Mouse (Mus musculus): ENCODE measurements around the gene Timmdc1.

Timmdc1 gene

DNA sequence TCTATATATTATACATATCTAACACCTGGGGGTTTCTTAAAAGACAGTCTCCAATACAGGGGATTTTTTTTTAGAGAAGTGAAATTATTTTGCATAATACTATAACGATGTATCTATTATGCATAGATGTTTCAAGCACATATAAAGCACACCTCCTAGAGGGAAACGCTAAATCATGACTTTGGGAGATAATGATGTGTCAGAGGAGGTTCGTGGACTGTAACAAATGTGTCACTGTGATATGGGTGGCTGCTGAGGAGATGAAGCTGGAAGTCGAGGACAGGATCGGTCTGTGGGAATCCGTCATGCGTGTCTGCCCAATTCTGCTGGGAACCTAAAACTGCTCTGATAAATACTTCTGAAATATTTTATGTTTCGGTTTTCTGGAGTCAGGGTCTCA is 60.7 kb downstream of the Timmdc1 start:
- no peak for DNase-seq

- DNase-seq = no peak
Observed at GRCm38 (mm10) chr16:38459990-38460389, 62.5 kb downstream of the Timmdc1 start.

- DNase-seq = no peak
Observed at GRCm38 (mm10) chr16:38458600-38459280, 63.7 kb downstream of the Timmdc1 start.

DNA sequence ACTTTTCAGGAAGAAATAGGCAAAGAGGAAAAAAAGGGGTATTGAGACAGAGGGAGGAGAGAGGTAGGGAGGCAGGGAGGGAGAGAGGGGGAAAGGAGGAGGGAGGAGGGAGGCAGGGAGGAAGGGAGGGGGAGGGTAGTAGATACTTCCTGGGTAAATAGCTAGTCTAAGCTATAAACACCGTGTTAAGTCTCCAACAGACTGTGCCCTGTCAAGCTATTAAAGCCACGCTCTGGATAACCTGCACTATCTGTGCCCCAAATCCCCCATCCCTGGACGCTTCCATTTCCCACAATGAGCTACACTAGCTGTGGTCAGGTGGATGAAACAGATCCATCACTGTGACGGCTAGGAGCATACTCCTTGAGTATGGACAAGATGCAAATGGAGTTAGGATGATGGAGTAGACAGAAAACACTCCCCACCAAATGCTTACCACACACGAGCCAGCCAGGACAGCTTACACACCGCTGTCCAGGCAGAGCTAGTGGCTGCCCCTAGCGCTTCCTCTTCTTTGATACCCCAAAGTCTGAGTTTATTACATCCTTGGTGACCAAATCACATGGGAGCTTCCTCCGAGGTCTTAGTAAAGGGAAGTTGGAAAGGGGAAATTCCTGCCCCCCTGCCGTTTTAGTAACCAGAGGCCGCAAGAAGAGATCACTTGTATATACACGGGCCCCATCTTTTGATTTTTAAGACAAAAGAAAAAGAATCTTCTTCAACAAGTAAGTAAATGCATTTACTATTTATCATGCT is 65.5 kb downstream of the Timmdc1 start:
- DNase-seq = no peak

GRCm38 (mm10) chr16:38455511-38456418 is 66.7 kb downstream of the Timmdc1 start, which contains the start of gene Cd80:
TSS of gene Cd80 (plus strand) at chr16:38455561.
- no peak for DNase-seq

GRCm38 (mm10) chr16:38454533-38455254 is 67.8 kb downstream of the Timmdc1 start:
- no peak for DNase-seq

- no peak for DNase-seq
Observed at GRCm38 (mm10) chr16:38453952-38454351, 68.5 kb downstream of the Timmdc1 start.

DNA sequence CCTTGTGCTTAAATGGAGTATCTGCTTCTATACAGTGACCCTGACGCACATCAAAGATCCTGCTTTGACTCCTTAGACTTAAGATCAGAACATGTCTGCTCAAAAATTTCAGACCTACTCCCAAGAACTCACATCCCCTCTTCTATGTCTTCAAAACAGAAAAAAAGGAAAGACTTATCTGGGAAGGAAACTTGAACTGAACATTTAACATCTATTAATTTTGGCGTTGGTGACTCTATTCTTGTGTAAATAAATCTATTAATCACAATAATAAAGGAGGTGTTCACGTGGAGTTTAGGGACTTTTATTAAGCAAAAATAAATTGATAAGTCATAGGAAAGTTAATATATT is 69.3 kb downstream of the Timmdc1 start:
- no peak for DNase-seq

- peak; percentile 97 for DNase-seq
Observed at GRCm38 (mm10) chr16:38452442-38453202, 69.8 kb downstream of the Timmdc1 start, which contains the start of gene Adprh. TSS of gene Adprh (minus strand) at chr16:38452703.

DNA sequence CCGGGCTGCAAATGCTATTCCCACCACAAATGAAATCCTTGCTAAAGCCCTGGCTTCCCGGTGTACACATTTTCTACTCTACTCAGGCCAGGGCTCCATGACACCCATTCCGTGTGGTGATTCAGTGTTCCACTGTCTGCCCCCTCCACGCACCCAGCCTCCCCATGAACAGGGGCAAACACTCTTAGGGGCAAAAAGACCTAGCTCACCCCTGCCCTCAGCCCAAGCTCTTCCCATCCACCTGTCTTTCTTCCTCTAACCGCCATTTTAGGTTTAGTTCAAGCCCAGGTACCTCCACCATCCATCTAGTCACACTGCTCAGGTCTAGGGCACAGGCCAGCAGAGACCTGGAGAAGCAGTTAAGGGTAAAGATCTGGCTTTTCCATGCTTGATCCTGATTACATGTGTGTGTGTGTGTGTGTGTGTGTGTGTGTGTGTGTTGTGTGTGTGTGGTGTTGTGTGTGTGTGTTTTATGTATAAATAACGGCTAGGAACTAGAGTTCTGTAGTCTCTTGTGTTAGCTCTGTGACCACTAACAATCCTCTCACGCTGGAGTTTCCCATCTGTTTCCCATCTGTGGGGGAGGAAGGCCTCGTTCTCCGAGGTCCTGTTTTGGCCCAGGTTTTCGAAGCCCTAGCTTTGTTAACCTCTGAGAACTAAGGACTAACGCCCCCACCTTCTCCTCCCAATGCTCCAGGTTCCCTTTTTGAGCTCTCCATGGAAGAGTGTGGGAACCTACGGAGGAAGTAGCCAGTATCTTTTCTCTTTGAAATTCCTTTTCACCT is 70.8 kb downstream of the Timmdc1 start:
- peak; percentile 15 for DNase-seq

- no peak for DNase-seq
Observed at GRCm38 (mm10) chr16:38450707-38451106, 71.8 kb downstream of the Timmdc1 start.

GRCm38 (mm10) chr16:38448458-38448857 is 74.0 kb downstream of the Timmdc1 start:
- no peak for DNase-seq

Measured in lung, postnatal 10 days (tissue).